Mouse (Mus musculus) thymus, postnatal 14 days (tissue): ENCODE measurements around the gene Sv2c.
"Not testable (repeated sequence)": the region's sequence is repeated elsewhere in the genome, so short reads cannot be mapped to it uniquely, and the experiment has no call there.

Experiments
- DNase-seq: peaks from one replicate; pipeline ENCODE4 v3.0.0; 2021

The Sv2c gene

GRCm38 (mm10) chr13:96045396-96045795 lies 87.0 kb downstream of the Sv2c start:
- DNase-seq, result no peak

DNA sequence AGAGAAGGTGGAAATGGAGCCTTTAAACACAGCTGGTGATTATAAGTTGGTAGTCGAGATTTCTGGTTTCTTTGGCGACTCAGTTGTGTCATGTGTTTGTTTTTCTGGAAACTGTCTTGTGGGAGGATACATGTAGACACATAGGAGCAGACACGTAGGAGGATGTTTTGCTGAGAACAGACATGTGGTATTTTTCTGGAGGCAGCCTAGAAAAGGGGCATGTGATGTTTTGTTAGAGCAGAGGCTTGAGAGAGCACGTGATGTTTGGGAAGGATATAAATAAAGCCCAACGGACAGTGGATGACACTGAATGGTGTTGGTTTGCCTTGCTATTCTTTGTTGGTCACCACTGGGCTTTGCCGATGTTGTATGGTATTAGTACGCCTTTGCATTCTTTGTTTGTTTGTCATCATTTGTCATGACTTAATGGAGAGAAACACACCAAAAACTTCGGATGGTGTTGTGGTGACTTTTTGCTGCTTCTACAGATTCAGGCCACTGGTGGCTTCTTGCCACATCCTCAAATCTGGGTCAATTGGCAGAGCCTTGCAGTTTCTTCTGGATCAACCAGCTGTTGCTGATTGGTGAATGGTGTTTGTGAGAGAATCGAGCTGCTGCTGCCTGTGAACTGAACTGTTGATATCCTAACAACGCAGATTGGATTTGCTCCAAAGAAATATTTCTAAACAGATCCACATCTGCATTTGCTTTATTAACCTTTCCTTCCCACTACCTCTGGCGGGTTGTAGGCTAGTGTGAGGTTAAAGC lies 91.9 kb downstream of the Sv2c start:
- no peak for DNase-seq

GRCm38 (mm10) chr13:96039536-96039935 lies 92.8 kb downstream of the Sv2c start:
- DNase-seq, result no peak

GRCm38 (mm10) chr13:96030368-96031223 lies 101.8 kb downstream of the Sv2c start:
- DNase-seq, result peak; percentile 48

DNA sequence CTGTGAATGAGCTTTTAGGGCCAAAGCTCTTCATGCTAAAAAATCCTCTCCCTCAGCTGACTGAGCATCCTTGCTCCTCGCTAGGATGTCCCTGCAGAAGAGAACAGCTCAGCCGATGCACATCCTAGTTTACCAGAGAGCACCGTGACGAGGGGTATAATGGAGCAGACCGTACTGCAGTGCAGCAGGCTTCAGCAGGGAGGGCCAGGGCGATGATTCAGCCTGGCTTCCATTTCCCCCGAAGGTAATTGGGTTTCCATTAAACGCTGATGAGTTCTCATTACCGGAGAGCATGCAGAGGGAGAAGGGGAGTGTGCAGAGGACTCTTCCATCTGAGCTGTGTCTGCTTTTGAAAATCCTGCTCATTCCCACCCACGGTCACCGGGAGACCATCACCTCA lies 108.5 kb downstream of the Sv2c start:
- DNase-seq, result no peak

- DNase-seq, result no peak
These were observed 116.9 kb downstream of the Sv2c start for GRCm38 (mm10) chr13:96015516-96015915.

GRCm38 (mm10) chr13:96010861-96011511 lies 121.4 kb downstream of the Sv2c start:
- DNase-seq, result no peak

- DNase-seq, result no peak
These were observed 123.4 kb downstream of the Sv2c start for GRCm38 (mm10) chr13:96008975-96009374.

GRCm38 (mm10) chr13:96008154-96008553 lies 124.2 kb downstream of the Sv2c start:
- DNase-seq, result no peak

GRCm38 (mm10) chr13:96003539-96003938 lies 128.8 kb downstream of the Sv2c start:
- DNase-seq, result no peak

DNA sequence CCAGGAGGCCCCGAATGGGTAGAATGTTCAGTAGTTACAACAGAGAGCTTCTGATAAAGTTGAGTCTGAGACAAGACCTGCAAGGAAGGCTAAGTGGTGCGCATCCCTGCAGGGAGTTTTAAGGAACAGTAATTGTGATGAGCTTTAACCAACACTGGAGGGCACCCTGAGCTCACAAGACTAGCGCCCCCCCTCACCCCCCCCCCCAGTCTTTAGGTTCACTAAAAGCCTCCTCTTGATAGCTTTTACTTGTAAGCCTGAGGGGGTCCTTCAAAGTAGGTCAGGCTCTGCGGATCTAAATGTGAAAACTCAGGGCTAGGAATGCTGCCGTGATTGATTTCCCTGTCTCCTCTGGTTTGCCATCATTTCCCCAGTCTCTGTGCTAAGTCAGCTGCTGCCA lies 129.9 kb downstream of the Sv2c start:
- DNase-seq, result no peak

GRCm38 (mm10) chr13:95999396-95999795 lies 133.0 kb downstream of the Sv2c start:
- no peak for DNase-seq

GRCm38 (mm10) chr13:95997294-95997693 lies 135.1 kb downstream of the Sv2c start:
- DNase-seq, result peak; percentile 15

DNA sequence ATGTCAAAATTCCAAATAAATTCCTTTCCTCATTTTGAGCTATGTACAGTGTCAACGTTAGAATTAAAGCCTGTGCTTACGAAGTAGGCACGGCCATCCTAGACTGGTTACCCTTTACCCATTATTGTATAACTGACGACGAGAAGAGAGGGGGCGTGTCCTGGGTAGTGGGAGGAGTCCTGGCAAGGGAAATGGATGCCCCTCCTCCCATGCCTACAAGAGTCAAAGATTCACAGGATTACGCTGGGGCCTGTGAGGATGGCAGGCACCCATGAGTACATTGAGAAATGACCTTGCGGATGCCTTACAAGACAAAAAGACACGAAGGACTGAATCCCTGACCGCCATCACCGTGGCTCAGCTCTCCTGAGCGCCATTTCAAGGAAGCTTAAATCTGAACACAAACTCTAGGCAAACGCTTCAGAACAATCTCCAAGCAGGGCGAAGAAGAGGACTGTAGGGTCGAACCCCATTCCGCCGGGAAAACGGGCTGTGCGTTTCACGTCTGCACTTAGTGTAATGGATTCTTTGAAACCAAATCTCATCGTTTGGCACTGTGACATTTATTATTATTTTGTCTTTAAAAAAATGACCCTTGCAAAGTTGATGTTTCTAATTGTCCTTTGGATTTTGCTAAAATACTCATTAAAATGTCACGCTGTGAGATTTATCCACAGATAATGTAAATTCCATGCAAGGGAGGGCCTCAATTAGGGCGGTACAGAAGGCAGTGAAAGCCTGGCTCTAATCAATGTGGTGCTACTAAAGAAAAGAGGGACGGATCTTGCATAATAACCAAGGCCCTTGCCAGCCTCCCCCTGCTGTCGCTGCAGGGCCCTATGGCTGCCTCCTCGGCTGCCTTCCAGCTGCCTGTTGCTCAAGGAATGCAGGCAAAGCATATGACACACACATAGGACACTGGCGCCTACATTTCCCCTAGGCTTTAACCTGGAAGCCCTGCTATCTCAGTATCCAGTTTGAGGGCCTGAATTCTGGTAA lies 137.4 kb downstream of the Sv2c start:
- DNase-seq, result no peak

DNA sequence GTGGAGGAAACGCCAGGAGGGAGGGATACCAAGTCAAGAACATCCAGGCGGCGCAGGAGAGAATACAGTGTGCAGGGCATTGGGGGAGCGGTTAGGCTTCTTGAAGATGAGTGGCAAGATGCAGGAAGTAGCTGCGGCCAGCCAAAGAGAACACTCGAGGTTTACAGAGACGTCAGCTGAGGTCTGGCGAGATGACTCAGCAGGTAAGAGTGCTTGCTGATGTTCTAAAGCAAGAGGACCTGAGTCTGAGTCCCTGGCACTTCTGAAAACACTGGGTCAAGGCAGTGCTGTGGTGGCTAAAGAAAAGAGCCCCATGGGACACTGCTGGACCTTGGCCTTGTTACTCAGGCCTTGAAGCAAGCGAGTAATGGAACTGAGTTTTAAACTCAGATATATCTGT lies 144.2 kb downstream of the Sv2c start:
- peak; percentile 68 for DNase-seq

- DNase-seq, result no peak
These were observed 145.2 kb downstream of the Sv2c start for GRCm38 (mm10) chr13:95987147-95987546.

GRCm38 (mm10) chr13:95986375-95986774 lies 146.0 kb downstream of the Sv2c start:
- no peak for DNase-seq

DNA sequence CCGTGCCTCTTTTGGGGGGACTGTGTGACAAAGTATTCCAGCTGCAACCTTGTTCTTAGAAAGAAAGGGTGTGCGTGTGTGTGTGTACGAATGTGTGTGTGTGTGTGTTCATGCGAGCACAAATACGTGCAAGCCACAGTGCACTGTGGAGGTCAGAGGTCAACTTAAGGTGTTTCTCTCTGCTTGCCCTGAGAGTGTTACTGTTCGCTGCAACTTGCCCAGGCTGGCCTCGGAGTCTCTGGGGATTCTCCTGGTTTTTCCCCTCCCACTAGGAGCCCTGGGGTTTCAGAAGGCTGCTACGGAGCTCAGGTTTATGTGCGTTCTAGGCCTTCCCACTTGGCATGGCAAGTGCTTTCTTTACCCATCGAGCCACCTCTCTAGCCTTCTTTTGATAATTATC lies 157.2 kb downstream of the Sv2c start:
- DNase-seq, result no peak

DNA sequence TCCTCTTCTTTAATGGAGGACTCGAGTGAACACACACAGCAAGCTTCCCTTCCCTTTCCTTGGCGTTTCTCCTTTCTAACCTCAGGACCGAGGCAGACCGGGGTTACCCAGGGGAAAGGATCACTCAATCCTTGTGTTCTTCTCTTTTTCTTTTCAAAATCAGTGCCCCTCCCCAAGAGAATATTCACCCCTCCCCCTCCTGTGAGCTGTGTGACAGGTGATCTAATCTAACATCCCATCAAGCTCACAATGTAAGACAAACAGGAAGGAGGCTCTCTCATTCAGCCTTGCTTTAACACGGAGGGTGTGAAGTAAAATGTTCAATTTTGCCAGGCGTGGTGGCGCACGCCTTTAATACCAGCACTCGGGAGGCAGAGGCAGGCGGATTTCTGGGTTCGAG lies 158.3 kb downstream of the Sv2c start:
- DNase-seq, result no peak

DNA sequence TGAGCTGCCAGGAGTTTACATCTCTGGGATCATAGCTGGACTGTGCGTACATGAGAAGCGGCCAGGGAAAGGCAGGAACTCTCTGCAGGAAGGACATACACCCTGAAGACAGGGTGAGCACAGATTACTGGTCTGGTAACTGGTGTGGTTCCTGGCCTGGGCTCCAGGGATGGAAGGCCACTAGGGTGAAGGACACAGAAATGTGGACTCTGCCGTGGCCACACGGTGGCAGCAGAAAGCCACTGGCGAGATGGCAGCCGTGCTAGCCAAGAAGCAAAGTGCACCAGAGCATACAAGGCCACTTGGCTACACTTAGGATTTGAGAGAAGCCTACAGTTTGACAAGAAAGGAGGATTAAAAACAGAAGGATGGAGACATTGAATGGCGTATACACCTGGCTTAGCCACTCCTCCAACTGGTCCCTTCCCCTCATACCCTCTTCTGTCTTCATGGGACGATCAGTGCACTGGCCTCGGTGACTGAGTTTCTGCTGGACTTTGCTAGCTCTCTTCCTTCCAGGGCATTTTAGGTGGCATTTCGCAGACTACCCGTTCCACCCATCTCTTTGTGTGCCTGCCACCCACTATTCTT lies 158.9 kb downstream of the Sv2c start:
- peak; percentile 79 for DNase-seq

DNA sequence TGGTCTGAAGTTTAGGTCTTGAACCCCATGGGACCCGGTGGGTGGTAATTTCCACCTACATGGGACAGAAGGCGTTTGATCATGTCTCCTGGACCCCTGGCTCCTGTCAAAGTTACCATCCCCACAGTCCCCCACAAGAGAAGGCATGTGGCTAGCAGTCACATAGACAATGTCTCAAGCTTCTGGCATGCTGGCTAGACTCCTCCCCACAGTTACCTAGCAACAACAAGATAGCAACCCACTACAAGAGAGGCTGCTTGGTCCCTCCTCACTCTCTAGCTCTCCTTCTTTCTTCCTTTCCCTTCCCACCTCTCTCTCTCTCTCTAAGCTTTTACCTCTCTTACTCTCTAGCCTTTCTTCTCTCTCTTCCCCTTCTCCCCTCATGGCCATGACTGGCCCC lies 164.3 kb downstream of the Sv2c start:
- not testable (repeated sequence) for DNase-seq

DNA sequence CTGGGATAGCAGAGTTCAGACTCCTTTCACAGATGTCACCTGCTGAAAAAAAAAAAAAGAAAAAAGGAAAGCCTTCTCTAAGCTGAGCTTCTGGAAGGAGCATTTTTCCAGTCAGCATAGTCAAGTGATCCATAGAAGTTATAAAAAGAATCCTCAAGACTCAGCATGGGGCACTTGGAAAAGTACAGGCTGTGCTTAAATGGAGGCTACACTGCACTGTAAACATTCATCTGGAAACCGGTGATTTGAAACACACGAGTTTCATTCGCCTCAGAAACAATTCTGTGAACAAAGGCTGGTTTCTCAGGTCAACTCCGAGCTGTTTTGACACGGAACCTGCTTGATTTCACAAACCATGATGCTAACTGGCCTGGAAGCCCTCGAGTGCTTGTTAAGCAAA lies 165.6 kb downstream of the Sv2c start:
- no peak for DNase-seq
